Mouse (Mus musculus) embryonic fibroblast, embryonic 13.5 days (primary cell): Measurements from ENCODE around the gene Nt5c1a.

Experiments
- CTCF ChIP-seq: IDR thresholded peaks from 2 replicates; pipeline ENCODE4 v1.5.1; 2011; ENCODE audit warnings: mild to moderate bottlenecking, control low read depth, low read length, moderate library complexity, borderline replicate concordance; ENCODE audit not compliant: insufficient read depth
- POLR2A ChIP-seq: IDR thresholded peaks from 2 replicates; pipeline ENCODE4 v1.6.1; 2011; ENCODE audit warnings: low read depth, mild to moderate bottlenecking, control low read depth, low read length, moderate library complexity

DNA sequence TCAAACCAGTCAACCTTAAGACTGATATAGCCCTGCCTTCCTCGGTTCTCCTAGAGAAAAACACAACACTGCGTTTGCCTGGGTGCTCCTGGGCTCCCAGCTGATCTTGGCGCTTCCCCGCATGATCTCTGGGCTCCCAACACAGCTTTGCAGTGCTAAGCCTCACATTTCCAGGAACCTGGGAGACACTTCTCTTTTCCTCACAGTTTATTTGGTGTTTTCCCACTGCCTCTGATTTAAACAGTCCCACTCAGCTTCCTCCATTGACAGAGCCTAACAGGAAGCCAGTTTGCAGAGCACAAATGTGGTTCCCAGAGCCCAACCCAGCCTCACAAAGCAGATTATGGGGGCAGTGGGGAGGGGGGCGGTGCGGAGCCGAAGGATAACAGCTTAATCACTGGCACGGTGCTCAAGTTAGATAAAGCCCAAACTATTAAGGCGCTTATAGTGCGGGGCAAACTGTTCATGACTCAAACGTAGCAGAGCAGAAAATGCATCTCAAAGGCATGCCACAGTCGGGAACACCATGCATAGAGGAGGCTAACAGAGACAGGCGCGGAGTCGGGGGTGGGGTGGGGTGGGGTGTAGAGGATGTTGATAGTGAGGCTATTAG is 38.9 kb upstream of the Nt5c1a start:
- no peak for TF ChIP-seq POLR2A
- TF ChIP-seq CTCF, result no peak
